Mouse (Mus musculus) kidney, adult 8-10 months (tissue): ENCODE data around the gene Aplp1.
A peak's percentile ranks its signal among the peaks of the same experiment; 100 is the strongest.

ENCODE experiments used
- DNase-seq, 2 experiments: peaks; one replicate each; pipeline ENCODE4 v3.0.0; 2022

Aplp1 gene

DNA sequence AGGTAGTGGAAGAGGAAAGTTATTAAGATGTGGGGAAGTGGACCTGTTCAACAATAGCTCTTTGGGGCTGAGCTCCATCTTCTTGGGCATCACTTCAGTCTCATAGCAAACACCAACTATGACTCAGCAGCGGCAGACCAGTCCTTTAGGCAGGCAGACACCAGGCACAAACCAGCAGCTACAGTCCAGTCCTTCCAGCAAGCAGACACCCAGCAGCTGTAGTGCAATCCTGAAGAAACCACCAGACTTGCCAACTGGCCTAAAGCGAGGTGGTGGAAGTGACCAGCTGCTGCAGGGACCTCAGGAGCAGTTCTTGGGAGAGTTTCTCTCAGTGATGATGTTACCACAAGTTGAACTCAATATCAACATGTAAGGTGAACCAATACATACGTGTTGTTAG, 36.7 kb downstream of the Aplp1 start:
- no peak for DNase-seq

DNA sequence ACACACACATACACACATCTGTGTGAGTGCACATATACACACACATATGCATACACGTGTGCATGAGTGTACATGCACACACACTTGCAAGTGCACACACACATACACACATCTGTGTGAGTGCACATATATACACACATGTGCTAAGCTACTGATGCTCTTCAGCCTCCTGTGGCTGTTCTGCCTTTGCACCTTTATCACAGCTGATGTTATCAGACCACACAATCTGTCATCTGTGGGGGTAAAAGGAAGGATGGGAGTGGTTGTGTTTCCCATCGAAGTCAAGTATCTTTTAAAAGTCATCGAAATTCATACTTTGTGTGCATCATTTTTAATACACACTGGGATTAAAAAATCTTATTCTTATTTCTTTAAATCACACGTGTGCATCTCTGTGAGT, 43.0 kb downstream of the Aplp1 start:
- DNase-seq, result no peak

- no peak for DNase-seq
These were observed 45.7 kb downstream of the Aplp1 start for GRCm38 (mm10) chr7:30399671-30400070.

- DNase-seq, result no peak
These were observed 50.5 kb downstream of the Aplp1 start for GRCm38 (mm10) chr7:30394871-30395270.

DNA sequence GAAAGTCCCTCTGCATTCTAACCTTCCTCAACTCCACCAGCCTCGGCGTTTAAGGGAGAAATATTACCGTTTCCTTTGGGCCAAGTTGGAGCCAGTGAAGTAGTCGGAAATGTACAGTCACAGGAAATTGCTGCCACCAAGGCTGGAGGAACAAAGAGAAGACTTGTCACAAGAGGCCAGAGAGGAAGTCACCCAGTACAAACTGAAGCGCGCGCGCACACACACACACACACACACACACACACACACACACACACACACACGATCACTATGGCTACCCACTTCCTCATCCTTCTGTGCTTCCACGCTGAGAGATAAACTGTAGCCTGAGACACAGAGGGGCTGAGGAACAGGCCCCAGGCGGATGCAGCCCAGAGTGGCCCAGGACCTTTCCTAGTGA, 51.0 kb downstream of the Aplp1 start:
- peak in 1 of 2 experiments; percentile 21 for DNase-seq

- no peak for DNase-seq
These were observed 51.7 kb downstream of the Aplp1 start for GRCm38 (mm10) chr7:30393631-30394030.

DNA sequence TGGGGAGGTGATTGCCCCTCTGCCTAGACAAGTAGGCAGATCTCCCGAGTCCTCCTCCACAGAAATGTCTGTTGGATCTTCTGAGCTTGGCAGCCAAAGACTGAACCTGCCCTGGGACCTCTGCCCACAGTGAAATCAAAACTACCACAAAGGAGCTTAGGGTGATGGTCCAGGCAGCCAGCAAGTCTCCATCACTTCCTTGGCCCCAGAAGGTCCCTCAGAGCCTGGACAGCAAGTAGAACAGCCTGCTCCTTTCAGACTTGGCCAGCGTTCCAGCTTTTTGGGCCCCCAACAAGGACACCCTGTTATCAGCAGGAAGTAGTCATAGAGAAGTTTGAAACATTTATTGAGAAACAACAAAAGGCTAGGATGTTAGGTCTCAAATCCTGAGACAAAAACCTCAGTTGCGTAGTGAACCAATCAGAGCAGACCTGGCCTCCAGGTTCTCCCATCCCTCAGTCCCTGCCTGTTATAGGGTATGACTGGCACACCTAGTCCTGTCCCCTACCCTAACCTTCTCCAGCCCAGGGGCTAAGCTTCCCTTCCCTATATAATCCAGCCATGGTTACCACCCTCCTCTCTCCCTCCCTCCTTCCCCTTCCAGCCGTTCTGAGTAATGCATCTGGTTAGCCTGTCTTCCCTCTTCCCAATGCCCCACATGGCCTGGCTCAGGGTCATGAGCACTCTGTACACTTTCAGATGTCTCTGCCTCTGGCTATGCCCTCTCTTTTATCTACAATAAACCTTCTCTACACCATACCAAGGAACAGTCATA, 52.4 kb downstream of the Aplp1 start:
- no peak for DNase-seq
